Mouse (Mus musculus): ENCODE results near the gene Ucma.
A peak's percentile ranks its signal among the peaks of the same experiment; 100 is the strongest.
"Not testable (repeated sequence)": the region's sequence is repeated elsewhere in the genome, so short reads cannot be mapped to it uniquely, and the experiment has no call there.

The Ucma gene

DNA sequence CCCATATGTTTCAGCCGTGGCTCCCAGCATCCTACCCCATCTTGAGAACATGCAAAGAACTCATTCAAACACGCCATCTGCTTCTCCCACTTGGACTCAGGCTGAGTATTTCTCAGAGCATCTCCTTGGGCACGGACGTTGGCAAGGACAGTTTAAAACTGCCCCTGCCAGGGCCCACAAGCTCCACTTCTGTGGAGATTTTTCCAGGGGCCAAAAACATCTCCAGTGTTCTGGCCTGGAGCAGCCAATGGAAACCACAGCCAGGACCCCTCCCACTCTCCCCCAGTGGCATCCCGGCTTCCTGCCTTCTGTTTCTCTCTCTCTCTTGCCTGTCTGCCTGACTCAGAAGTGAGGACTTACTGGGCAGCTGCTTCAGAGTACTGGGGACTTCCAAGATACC lies at the start of gene Ucma:
Ucma (plus strand) TSS at position 316 of the 400 bp plus-strand sequence.
- no peak for DNase-seq (ENCODE audit: low spot score)

DNA sequence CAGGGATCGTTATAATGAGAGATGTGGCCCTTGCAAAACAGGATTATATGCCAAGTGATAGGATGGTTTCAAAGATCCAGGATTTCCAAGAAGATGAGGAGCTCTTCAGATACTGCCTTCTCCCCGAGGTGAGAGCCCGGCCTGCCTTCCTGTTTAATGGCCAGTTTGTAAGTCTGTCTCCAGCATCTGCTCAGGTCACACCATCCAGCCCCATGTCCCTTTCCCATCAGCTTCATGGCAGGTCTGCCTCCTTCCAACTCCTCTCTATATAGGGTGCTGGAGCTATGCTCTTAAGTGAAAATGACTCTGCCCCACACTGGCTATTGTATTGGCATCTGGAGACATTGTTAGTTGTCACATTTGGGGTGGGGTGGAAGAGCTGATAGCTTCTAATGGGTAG lies 48.5 kb upstream of the Ucma start:
- DNase-seq (ENCODE audit: low spot score), result no peak

DNA sequence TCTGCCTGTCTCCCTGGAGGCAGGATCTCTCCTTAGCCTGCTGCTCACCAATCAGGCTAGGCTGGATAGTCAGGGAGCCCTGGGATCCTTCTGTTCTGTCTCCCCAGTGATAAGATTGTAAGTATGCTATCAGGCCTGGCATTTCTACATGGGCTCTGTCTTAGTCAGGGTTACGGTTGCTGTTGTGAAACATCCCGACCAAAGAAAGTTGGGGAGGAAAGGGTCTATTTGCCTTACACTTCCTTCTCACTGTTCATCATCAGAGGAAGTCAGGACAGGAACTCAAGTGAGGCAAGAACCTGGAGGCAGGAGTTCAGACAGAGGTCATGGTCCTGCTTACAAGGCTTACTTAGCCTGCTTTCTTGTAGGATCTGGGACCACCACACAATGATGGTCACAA lies 46.7 kb upstream of the Ucma start:
- DNase-seq (ENCODE audit: low spot score), result no peak

DNA sequence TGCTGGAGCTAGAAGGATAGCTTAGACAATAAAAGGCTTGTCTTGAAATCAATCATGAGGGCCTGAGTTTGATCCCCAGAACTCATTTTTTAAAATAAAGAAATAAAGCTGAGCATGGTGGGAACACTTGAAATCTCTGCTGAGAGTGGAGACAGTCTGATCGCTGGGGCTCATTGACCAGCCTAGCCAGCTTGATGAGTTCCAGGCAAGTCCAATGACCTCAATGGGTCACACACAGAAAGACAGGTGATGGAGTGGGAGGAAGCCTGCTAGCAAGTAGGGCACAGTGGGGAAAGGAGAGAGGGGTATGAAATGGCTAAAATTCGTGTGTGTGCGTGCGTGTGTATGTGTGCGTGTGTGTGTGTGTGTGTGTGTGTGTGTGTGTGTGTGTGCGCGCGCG lies 41.4 kb upstream of the Ucma start:
- DNase-seq (ENCODE audit: low spot score), result no peak

DNA sequence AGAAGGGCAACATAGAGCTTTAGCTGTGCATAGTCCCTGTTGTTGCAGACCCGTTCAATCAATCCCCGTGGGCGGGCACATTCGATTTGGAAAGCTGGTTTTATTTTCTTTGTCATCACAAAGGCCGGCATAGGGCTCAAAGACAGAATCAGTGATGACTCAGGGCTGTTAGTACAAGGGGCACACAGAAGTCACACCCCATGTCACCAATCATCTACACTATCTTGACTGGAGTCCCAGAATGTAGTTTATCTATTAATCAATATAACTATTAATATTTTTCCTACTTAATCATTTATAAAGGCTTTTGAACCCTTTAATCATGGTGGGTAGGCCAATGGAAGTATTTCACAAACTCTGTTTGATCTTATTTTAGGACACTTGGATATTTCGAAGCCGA lies 38.0 kb upstream of the Ucma start:
- no peak for DNase-seq (ENCODE audit: low spot score)

DNA sequence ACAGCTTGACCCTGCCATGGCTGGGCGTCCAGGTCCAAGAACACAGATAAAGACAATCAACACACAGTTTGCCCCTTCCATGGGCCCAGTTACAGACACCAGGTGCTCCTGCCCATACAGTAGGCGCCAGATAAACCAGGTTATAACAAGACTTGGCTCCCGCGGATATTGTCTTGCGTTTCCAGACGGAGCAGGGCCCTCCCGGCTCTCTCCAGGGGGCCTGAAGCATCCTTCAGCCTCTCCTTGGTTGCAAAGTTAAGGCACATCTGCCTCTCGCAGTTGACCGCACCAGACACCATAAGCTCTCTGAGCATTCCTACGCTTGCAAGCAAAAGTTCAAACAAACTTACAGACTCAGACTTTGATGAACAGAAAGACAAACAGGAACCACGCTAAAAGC lies 35.1 kb upstream of the Ucma start:
- DNase-seq (ENCODE audit: low spot score), result no peak

DNA sequence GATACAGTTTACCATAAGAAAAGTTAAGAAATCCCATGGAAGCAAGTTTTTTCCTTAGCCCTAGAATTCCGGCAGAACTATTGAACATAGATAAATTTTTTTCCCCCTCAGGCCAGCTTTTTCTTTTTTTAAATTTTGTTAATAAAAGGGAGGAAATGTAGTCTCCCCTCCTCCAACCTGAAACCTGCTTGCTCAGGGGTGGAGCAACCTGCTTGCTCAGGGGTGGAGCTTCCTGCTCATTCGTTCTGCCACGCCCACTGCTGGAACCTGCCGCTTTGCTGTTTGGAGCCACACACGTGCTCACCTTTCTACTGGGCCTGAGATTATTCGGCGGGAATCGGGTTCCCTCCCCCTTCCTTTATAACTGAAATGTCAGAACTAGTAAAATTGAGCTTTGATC lies 26.2 kb upstream of the Ucma start:
- not testable (repeated sequence) for DNase-seq (ENCODE audit: low spot score)

DNA sequence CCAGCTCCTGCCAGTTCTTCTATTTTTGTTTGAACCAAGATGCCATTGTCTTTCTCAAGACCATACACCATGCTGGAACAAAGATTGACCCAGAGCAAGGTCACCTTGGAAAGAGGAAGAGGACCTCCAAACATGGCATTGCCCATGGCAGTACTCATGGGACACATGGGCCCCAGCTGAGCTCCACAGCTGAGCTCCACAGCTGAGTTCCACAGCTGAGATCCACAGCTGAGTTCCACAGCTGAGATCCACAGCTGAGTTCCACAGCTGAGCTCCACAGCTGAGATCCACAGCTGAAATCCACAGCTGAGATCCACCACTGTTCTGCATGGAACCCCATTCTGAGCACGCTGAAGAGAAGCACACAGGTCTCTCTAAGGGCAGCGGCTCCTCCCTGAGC lies 24.9 kb upstream of the Ucma start:
- DNase-seq (ENCODE audit: low spot score), result no peak

DNA sequence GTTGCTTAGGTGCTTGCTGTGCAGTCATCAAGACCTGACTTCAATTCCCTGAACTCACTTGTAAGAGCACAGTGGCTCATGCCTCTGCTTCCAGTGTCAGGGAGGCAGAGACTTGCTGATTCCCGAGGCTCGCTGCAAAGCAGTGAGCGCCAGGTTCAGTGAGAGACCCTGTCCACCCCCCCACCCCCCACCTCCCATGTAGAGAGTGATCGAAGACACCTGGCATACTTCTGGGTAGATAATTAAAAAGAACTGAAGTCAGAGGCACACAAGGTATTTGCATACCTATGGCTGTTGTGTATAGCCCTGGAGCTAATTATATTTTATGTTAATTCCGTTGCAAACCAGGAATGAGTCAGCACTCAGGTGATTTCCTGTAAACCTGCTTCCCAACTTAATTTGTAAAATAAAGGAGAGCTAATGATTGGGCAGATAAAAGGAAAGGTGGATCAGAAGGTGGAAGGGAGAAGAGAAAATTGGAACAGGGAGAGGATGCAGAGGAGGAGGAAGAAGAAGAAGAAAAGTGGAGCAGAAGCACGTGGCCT lies 21.6 kb upstream of the Ucma start:
- DNase-seq (ENCODE audit: low spot score), result no peak

DNA sequence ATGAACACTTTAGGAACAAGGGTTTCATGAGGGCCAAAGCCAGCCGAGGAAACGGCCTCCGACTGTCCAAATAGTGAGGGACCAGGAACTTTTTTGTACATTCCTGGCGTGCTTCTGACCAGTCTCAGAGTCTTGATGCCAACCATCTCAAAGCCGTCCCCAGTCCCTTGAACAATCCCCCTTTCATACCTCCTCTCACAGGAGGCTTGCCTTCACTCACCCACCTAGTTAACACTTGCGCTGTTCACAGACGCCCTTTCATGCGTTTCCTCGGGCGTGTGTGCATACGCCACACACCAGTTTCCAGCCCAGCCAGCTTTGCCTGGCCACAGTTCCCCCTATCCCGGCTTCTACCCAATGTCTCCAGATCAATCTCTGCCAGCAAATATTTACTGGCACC lies 17.9 kb upstream of the Ucma start:
- DNase-seq (ENCODE audit: low spot score), result no peak

DNA sequence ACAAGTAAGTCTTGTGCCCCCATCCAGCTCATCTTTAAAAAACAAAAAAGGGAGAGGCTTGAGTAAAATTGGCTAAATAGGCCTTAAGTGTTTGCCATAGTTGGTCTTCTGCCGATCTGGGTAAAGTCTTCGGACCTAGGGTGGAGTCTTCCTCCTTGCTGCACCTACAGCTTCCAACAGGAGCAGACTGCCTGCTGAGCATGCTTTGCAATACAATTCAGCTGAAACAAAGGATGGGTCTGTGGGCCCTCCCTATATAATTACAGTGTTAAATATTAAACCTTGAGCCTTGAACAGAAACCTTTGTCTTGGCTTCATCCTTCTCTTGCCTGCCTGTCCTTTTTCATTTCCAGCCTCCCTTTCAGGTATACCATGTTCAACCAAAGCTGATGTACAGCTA lies 8.1 kb upstream of the Ucma start:
- no peak for DNase-seq (ENCODE audit: low spot score)

DNA sequence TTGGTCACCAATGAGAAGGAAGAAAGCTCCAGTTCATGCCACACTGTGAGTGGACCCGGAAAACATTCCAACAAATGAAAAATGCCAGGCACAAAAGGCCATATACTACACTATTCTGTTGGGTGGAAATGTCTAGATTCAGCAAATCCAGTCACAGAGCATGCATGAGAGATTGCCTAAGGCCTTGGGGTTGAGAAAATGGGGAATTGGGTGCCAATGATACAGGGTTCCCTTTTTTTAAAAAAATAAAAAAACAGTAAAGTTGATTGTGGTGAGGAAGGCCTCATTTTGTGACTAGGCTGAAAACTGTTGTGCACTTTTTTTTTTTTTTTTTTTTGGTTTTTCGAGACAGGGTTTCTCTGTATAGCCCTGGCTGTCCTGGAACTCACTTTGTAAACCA lies 6.8 kb upstream of the Ucma start:
- DNase-seq (ENCODE audit: low spot score), result no peak

DNA sequence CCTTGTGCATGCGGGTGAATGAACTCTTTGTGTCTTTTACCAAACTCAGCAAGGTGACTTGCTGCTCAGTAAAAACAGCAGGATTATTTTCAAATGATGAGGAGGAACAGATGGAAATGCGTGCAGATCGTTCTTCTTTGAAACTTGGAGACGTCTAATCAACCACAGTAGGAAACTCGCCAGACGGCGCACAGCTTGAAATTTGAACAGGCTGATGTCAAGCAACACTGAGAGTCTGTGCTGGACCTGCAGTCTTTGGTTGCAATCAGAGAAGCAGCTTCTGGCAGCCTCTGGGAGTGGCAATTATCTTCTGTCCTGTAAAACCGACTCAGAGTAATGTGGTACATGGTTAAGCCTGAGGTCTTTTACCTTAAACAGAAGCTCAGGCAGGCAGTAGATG lies 2.2 kb downstream of the Ucma start:
- no peak for DNase-seq (ENCODE audit: low spot score)

DNA sequence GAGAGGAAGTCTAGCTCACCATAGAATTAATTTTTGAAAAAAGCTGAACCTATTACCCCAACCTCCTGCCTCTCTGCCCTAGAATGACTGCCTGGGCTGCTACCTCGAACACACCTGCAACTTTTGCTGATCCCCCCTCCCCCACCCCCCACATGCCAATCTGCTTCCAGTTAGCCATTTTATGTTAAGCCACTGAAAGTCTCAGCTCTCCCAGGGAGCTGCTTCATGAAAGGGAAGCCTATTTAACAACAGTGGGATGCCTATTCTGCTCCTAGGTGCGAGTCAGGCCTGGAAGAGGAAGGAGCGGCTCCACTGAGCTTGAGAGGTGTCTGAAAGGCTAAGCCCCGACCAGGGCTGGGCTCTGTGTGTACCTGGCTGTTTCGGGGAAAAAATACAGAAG lies 8.1 kb downstream of the Ucma start:
- DNase-seq (ENCODE audit: low spot score), result no peak

DNA sequence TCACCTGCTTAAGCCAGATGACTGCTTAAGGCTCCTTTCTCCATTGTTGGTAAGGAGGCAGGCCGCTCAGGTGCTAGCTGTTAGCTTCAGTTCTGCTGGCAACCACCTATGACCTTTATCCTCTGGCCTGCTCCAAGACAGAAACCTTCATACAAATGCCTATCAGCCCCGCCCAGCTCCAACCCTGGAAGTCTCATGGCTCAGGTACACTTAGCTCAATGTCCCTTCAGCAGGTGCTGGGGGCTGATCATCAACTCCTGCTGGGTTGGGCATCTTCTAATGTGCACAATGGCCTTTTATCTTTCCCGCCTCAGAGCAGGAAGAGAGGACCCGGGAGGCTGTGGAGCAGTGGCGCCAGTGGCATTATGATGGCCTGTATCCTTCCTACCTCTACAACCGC lies 9.1 kb downstream of the Ucma start:
- no peak for DNase-seq (ENCODE audit: low spot score)

DNA sequence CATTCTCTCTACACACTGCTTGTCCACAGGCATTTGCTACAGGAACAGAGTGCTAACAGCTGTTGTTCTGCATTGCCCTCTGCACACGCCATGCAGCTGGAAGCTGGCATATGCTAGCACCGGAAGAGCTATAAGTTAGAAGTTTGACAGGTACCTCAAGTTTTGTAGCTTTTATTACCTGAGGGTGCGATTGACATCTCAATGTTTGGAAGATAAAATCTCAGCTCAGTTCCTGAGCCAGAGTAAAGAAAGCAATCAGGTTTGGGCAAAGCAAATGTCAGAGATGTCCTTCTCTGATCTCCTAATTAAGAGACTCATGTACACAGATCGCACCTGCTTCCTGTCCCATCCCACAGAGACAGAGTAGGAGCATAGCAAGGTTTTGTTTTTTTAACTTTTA lies 10.9 kb downstream of the Ucma start:
- no peak for DNase-seq (ENCODE audit: low spot score)

DNA sequence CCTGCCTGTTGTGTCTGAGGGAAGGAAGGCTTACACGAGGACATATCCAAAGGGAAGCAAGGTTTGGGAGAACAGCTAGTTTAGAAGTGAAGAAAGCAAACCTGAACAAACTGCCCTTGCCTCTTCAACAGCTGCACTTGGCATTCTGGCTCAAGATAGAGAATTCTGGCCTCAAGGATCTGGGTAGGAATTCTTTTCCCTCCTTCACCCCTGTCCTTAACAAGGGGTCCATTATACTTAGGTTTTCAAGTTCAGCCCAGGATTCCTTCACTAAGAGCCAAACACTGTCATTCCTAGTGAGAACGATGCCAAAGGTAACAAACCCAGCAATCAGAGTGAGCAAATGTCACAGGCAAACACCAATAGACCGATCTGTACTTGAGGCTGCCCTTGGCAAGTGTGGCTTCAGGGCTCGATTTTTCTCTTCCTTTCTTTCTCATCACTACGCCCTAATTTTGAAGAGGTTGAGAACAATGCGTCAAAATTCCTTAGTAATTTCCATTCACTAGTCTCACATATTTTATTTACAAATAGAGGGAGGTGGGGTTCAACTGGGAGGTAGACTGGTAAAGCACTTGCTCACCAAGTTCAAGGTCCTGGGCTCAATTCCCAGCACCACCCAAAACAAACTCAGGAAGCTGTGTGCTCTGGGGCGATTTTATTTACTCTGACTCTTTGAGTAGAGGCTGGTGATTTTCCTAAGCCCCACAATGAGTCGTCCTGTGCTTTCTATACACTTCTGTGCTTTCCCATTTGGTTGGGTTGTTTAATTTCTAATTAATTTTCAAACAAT lies 11.7 kb downstream of the Ucma start:
- DNase-seq (ENCODE audit: low spot score), result peak; percentile 29

DNA sequence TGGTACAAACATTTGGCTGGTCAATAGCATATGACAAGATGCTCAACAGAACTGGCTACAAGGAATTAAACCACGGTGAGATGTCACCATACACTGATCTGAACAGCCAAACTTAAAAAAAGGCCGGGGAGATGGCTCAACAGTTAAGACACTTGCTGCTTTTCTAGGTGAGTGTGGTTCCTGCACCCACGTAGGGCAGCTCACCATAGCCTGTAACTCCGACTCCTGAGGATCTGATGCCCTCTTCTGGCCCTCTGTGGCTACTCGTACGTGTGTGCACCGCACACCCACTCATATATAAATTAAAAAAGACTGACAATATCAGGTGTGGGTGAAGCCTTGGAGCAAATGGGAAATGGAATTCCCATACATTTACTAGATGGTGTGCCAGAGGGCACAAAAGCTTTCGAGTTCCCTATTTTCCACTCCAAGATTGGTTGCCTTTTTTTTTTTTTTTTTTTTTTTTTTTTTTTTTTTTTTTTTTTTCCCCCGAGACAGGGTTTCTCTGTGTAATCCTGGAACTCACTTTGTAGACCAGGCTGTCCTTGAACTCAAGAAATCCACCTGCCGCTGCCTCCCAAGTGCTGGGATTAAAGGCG lies 13.0 kb downstream of the Ucma start:
- no peak for DNase-seq (ENCODE audit: low spot score)

DNA sequence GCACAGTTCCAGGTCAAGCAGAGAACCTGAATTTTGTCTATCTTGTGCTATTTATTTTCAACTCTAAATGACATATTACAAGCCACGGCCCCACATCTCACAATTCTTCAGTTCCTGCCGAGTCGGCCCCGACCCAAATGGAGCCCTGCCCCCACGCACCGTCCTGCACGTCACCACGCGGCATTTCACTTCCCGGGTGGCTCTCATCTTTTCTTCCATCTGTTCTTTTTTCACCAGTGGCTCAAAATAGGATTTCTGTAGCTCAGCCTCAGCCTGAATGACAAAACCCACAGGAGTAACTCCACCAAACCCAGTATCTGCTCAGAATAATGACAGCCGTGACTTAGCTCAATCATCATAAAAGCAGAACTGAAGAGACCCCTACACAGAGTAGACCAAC lies 17.7 kb downstream of the Ucma start:
- DNase-seq (ENCODE audit: low spot score), result no peak

DNA sequence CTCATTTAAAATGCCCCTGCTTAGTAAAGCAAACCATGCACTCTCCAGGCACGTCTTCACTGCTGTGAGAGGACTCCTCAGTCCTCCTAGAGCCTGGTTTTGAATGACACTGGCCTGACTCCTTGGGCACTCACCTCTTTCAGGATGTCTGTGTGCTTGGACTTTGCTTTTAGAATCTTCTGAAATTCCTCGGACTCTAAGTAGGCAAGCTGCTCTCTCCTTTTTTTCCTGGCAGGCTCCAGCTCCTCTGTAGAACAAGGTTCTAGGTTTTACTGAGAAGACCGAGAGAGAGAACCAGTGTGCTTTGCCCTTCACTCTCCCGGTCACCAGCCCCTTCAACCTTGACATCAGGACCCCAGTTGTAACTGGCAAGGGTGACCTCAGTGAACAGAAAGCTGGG lies 18.5 kb downstream of the Ucma start:
- no peak for DNase-seq (ENCODE audit: low spot score)

DNA sequence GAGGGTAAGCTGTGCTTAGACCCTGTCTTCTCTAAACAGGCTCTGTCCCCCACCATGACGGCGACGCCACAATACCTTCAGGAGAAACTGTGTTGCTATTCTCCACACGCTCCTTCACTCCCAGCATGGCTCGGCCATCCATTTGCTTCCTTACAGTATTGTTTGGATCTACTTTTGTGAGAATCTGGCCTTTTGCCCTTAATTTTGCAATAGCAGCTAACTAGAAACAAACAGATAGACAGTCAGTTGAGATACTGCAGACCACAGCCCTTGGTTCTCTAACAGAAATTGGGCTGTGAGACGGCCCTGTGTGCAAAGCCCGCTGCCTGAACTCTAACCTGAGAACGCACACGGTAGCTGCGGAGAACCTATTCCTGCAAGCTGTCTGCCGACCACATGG lies 19.7 kb downstream of the Ucma start:
- peak; percentile 55 for DNase-seq (ENCODE audit: low spot score)

DNA sequence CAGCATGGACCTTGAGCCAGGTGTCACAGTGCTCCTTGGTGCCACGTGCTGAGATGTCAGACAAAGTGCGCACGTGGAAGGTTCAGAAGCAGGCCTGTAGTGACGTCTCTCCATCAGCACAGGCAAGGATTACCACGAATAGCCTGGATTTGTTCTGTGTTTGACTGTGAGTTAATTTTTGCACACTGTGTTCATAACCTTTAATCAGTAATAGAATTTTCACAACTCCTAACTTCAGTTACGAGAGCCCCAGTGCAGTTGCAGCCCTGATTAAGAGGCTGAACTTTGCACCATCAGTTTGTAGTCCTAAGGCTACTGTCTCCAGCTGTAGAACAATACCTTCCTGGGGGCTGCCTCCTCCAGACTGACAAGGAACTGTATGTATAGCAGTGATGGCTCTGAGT lies 20.5 kb downstream of the Ucma start:
- peak; percentile 42 for DNase-seq (ENCODE audit: low spot score)

DNA sequence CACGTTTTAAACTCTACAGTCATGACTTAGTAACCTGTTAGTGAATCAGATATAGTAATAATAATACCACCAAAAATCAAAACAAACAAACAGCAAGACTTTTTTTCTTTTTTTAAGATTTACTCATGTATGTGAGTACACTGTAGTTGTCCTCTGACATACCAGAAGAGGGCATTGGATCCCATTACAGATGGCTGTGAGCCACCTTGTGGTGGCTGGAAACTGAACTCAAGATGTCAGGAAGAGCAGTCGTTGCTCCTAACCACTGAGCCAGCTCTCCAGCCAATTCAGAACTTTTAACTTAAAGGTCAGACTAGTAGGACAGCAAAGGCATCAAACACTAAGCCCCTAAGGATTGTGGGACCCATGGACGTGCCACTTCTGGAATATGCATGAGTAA lies 23.0 kb downstream of the Ucma start:
- DNase-seq (ENCODE audit: low spot score), result peak; percentile 28

DNA sequence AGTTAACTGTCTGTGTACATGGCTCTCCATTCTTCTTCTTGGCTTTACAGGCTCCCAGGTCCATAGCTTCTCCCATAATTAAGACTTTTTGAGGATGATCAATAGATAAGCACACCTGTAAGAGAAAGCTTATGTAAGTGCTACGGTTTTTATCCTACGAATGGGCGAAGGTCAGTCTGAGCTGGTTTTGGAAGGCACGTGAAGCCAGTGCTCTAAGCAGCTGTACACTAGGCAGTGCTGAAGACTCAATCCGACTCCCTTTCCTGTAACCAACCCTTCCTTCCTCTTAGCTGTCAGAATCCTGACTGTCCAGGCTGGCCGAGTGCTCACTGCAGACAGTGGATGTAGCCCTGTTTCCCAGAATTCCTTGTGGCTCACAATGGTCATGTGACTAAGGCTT lies 25.3 kb downstream of the Ucma start:
- no peak for DNase-seq (ENCODE audit: low spot score)
